Mouse (Mus musculus) kidney, adult 2 months (tissue): ENCODE results near the gene Xirp1. TPM values are rescaled to one million over a fixed set of nuclear protein-coding genes. Genes with fewer than 3 reads are reported as not detected.

Source experiments
- DNase-seq: peaks from one replicate; pipeline ENCODE4 v3.0.0; 2021
- H3K27ac ChIP-seq: fragments of 200-500 bp; 2 replicates; pipeline ENCODE4 v1.5.1; 2012; ENCODE audit warnings: low read depth, low read length, control low read depth, inconsistent platforms; ENCODE audit not compliant: insufficient read depth
- H3K27me3 ChIP-seq: fragments of 200-500 bp; replicated peaks from 2 replicates; pipeline ENCODE4 v1.6.1; 2012; ENCODE audit warnings: mild to moderate bottlenecking, moderate library complexity, low read length, inconsistent platforms; ENCODE audit not compliant: control insufficient read depth, insufficient read depth
- H3K36me3 ChIP-seq: fragments of 200-500 bp; 2 replicates; pipeline ENCODE4 v1.6.1; 2012; ENCODE audit warnings: mild to moderate bottlenecking, moderate library complexity, low read length, inconsistent platforms; ENCODE audit not compliant: control insufficient read depth, insufficient read depth
- H3K4me1 ChIP-seq: fragments of 200-500 bp; 2 replicates; pipeline ENCODE4 v1.6.1; 2011; ENCODE audit warnings: low read length; ENCODE audit not compliant: control insufficient read depth, insufficient read depth
- H3K4me3 ChIP-seq: fragments of 200-500 bp; 2 replicates; pipeline ENCODE4 v1.5.1; 2011; ENCODE audit warnings: mild to moderate bottlenecking, low read depth, low read length, control low read depth; ENCODE audit not compliant: insufficient read depth
- CTCF ChIP-seq: fragments of 200-500 bp; conservative IDR thresholded peaks from 2 replicates; pipeline ENCODE4 v1.5.1; 2011; ENCODE audit warnings: low read depth, mild to moderate bottlenecking, control low read depth, low read length, moderate library complexity, mixed read lengths; ENCODE audit not compliant: insufficient read depth, insufficient read length
- POLR2A ChIP-seq: fragments of 200-500 bp; IDR thresholded peaks from one replicate; pipeline ENCODE4 v1.6.1; 2011; ENCODE audit warnings: low read depth, low read length, control low read depth
- WGBS: fragments of 180-500 bp; shearing (Covaris S2); methylation state at CpG from one replicate; pipeline ENCODE4 v1.1.7; 2018; 5-methylcytosine and 5-hydroxymethylcytosine counted together
- polyA plus RNA-seq: library from polyadenylated mRNA; depleted of rRNA; stranded (reverse); fragments of >200 nt; gene quantifications from 2 replicates; pipeline ENCODE4 v1.2.3, GENCODE M21; 2012; rRNA removed

Gene Xirp1
- polyA plus RNA-seq, 1 experiment = 0.94 TPM

- H3K4me1 ChIP-seq = peaks cover 20% of the 10 kb centered on the region
- peaks cover 2% of the 10 kb centered on the region; the same call in 1 of the 2 replicates for H3K36me3 ChIP-seq
- H3K4me3 ChIP-seq = no peak overlapping the region
- H3K27me3 ChIP-seq = no peaks in the 10 kb centered on the region
- 24% methylated on average over 6 of the region's 6 CpGs for WGBS
- H3K27ac ChIP-seq = peak overlapping the region; percentile 5; the same call in 1 of the 2 replicates
- DNase-seq = peak; percentile 83
- TF ChIP-seq CTCF = peak; percentile 59
- no peak for TF ChIP-seq POLR2A
Observed at GRCm38 (mm10) chr9:119970221-119970620, 53.2 kb downstream of the Xirp1 start.

- WGBS = 74% methylated on average over 7 of the region's 7 CpGs
- H3K4me1 ChIP-seq = peaks cover 16% of the 10 kb centered on the region
- H3K27ac ChIP-seq = peak overlapping the region; percentile 5; the same call in 1 of the 2 replicates
Observed at GRCm38 (mm10) chr9:119969811-119970210, 53.6 kb downstream of the Xirp1 start.

DNA sequence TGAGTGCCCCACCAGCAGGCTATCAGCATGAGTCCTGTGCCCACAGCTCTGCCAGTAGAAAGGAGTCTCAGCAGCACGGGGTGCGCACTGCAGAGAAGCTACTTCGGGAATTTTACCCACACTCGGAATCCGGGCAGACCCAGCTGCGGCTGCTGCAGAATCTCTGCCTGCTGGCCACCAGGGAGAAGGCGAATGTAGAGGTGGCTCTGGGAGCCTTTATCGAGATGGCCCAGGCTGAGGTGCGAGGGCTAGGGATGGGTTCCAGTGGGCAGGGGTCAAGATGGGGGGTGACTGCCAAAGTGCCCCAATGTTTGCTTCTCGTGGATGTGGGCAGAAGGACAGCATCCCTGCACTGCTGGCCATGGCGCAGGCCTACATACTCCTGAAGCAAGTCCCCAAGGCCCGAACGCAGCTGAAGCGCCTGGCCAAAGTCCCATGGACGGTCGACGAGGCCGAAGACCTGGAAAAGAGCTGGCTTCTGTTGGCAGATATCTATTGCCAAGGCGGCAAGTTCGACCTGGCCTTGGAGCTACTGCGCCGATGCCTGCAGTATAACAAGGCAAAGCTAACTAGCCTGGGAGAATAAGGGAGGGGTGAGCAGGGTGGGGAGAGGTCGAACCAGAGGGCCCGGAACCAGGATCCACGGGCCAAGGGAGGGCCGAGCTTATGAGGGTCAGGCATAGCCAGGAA lies 57.0 kb downstream of the Xirp1 start:
- peak; percentile 57 for DNase-seq
- H3K4me3 ChIP-seq = no peak overlapping the region
- H3K36me3 ChIP-seq = no peaks in the 10 kb centered on the region
- H3K27me3 ChIP-seq = no peaks in the 10 kb centered on the region
- TF ChIP-seq CTCF (no peak), POLR2A (no peak)
- H3K4me1 ChIP-seq = peaks cover 16% of the 10 kb centered on the region
- H3K27ac ChIP-seq = no peak overlapping the region
- 91% methylated on average over 26 of the region's 26 CpGs for WGBS

More at GRCm38 (mm10) chr9:119969811-119970210, 53.6 kb downstream of the Xirp1 start:
- H3K4me3 ChIP-seq = no peak overlapping the region
- H3K36me3 ChIP-seq = peaks cover 2% of the 10 kb centered on the region; the same call in 1 of the 2 replicates
- H3K27me3 ChIP-seq = no peaks in the 10 kb centered on the region
- TF ChIP-seq POLR2A = no peak
- TF ChIP-seq CTCF = no peak
- no peak for DNase-seq

DNA sequence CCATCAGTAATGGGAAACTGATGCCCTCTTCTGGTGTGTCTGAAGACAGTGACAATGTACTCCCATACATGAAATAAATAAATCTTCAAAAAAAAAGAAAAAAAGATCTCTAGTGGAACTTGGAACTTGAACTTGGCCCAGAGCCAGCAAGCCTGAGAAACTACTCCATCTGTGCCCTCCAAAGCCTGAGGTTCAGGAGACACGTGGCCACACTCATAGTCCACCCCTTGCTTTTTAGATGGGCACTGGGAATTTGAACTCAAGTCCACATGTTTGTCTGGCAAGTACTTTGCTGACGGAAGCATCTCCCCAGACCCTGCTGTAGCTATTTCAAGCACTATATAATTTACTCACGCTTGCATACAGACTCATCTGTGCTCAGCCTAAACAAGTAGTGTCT lies 58.2 kb downstream of the Xirp1 start:
- DNase-seq = peak; percentile 71
- no peaks in the 10 kb centered on the region for H3K36me3 ChIP-seq
- no peaks in the 10 kb centered on the region for H3K27me3 ChIP-seq
- no peak overlapping the region for H3K27ac ChIP-seq
- H3K4me1 ChIP-seq = peaks cover 5% of the 10 kb centered on the region; the same call in 1 of the 2 replicates
- WGBS = 57% methylated on average over 3 of the region's 3 CpGs
- TF ChIP-seq POLR2A (no peak), CTCF (no peak)
- no peak overlapping the region for H3K4me3 ChIP-seq

DNA sequence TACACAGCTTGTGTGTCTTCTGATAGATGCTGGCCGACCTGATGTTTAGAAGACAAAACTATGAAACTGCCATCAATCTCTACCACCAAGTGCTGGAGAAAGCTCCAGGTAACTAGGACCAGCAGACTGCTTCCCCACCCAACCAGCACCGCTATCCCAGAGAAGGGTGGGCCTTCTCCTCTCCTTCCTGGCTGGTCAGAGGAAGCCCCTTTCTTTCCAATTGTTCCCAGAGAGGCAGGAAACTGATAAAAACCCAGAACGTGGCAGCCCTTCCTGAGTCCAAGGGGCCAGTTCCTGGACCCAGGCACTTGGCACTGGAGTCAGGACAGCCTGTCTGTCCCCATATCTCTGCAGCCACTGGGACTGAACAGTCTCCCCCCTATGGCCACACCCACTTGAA lies 59.2 kb downstream of the Xirp1 start:
- Histone ChIP-seq H3K4me1 (no peaks in the 10 kb centered on the region), H3K27me3 (no peaks in the 10 kb centered on the region), H3K4me3 (no peak overlapping the region), H3K36me3 (no peaks in the 10 kb centered on the region), H3K27ac (peak overlapping the region; percentile 33)
- 70% methylated on average over 3 of the region's 3 CpGs for WGBS
- TF ChIP-seq POLR2A (no peak), CTCF (no peak)
- peak; percentile 78 for DNase-seq

Other genes starting within 250 kb of the Xirp1 start
- 0.01 and 0.03 TPM in 2 replicates for gene Scn11a, start 198.1 kb downstream of the Xirp1 start, polyA plus RNA-seq
- 27.3 and 32.2 TPM in 2 replicates for gene Wdr48, start 128.7 kb downstream of the Xirp1 start, polyA plus RNA-seq
- gene Gorasp1, start 86.0 kb downstream of the Xirp1 start, polyA plus RNA-seq = 17.8 and 20.7 TPM in 2 replicates
- 0.06 and 0.07 TPM in 2 replicates for gene Ttc21a, start 86.0 kb downstream of the Xirp1 start, polyA plus RNA-seq
- gene Csrnp1, start 38.9 kb downstream of the Xirp1 start, polyA plus RNA-seq = 14.8 and 24.2 TPM in 2 replicates
- gene Cx3cr1, start 46.3 kb upstream of the Xirp1 start, polyA plus RNA-seq = 5.5 and 6.1 TPM in 2 replicates
- gene Ccr8, start 68.5 kb upstream of the Xirp1 start, polyA plus RNA-seq = 0.10 and 0.33 TPM in 2 replicates
- 49.6 and 52.0 TPM in 2 replicates for gene Slc25a38, start 86.8 kb upstream of the Xirp1 start, polyA plus RNA-seq
- 1,195 and 1,310 TPM in 2 replicates for gene Rpsa, start 104.1 kb upstream of the Xirp1 start, polyA plus RNA-seq
- gene Mobp, start 126.1 kb upstream of the Xirp1 start, polyA plus RNA-seq = not detected in 2 replicates